ENCODE assay signal across 22 mouse cellular contexts in genomic region chr7:76462361-76463001, GRCm38 (mm10).
A peak's percentile ranks its signal among the peaks of the same experiment; 100 is the strongest.
DNase-seq lines count a peak whose midpoint lies in the region; ATAC-seq and TF ChIP-seq lines count a peak whose summit lies in the region.
"Had no signal": no experiment of that assay in that cellular context is flagged by ENCODE, and none has a peak within 500 bp of the region (broad histone marks: within the 10 kb centered on the region; RNA-seq: fewer than 3 reads in every experiment).

No protein-coding gene starts in this region.

- TF ChIP-seq CTCF in forebrain, postnatal 0 days (IDR thresholded peaks at IDR 0.05; ENCODE audit: low read depth): no peak

- H3K36me3 ChIP-seq in hindbrain, embryonic 14.5 days (replicated peaks; ENCODE audit: control insufficient read depth, insufficient read depth): no peaks in the 10 kb centered on the region
- H3K36me3 ChIP-seq in hindbrain, embryonic 16.5 days (ENCODE audit: control insufficient read depth, insufficient read depth, low read length): no peaks in the 10 kb centered on the region
- no peaks in the 10 kb centered on the region for H3K36me3 ChIP-seq in forebrain, postnatal 0 days (ENCODE audit: insufficient read depth)
- H3K36me3 ChIP-seq: G1E; hindbrain, embryonic 13.5 days; limb, embryonic 15.5 days; midbrain, embryonic 12.5 days had no signal

- no peak overlapping the region for H3K4me3 ChIP-seq in hindbrain, embryonic 14.5 days (replicated peaks; ENCODE audit: low read length)
- H3K4me3 ChIP-seq in hindbrain, embryonic 16.5 days (ENCODE audit: low read length): no peak overlapping the region
- no peak overlapping the region for H3K4me3 ChIP-seq in forebrain, postnatal 0 days (ENCODE audit: low read depth, low read length)
- H3K4me3 ChIP-seq: erythroblast, embryonic 14.5 days; hindbrain, embryonic 13.5 days; limb, embryonic 15.5 days; midbrain, embryonic 12.5 days had no signal

- WGBS in hindbrain, embryonic 14.5 days: 35% methylated on average over 5 of the region's 5 CpGs
- 35% methylated on average over 5 of the region's 5 CpGs for WGBS in hindbrain, embryonic 16.5 days
- WGBS in forebrain, postnatal 0 days: 33% methylated on average over 5 of the region's 5 CpGs

- no peak for ATAC-seq in hindbrain, embryonic 14.5 days (ENCODE audit: low FRiP score)
- ATAC-seq in hindbrain, embryonic 16.5 days: no peak
- peak; percentile 91; the same call in 1 of the 2 replicates for ATAC-seq in forebrain, postnatal 0 days
- ATAC-seq: intestine, postnatal 0 days had no signal

- no peaks in the 10 kb centered on the region for H3K9me3 ChIP-seq in hindbrain, embryonic 14.5 days (ENCODE audit: control insufficient read depth, low read length)
- no peaks in the 10 kb centered on the region for H3K9me3 ChIP-seq in hindbrain, embryonic 16.5 days (ENCODE audit: control insufficient read depth, low read length)
- H3K9me3 ChIP-seq in forebrain, postnatal 0 days (ENCODE audit: low read length): no peaks in the 10 kb centered on the region
- H3K9me3 ChIP-seq: G1E; hindbrain, embryonic 13.5 days; limb, embryonic 15.5 days; midbrain, embryonic 12.5 days had no signal

- H3K27ac ChIP-seq in hindbrain, embryonic 14.5 days: no peak overlapping the region
- H3K27ac ChIP-seq in hindbrain, embryonic 16.5 days (ENCODE audit: low read depth, low read length): no peak overlapping the region
- H3K27ac ChIP-seq in forebrain, postnatal 0 days (ENCODE audit: low read depth, low read length): peak overlapping the region; percentile 45; the same call in 1 of the 2 replicates
- H3K27ac ChIP-seq: hindbrain, embryonic 13.5 days; limb, embryonic 15.5 days; midbrain, embryonic 12.5 days; stomach, postnatal 0 days had no signal

- no peaks in the 10 kb centered on the region for H3K27me3 ChIP-seq in hindbrain, embryonic 14.5 days (ENCODE audit: control insufficient read depth, insufficient read depth, low read length)
- no peaks in the 10 kb centered on the region for H3K27me3 ChIP-seq in hindbrain, embryonic 16.5 days (replicated peaks; ENCODE audit: control insufficient read depth, insufficient read depth, low read length)
- no peaks in the 10 kb centered on the region for H3K27me3 ChIP-seq in forebrain, postnatal 0 days (ENCODE audit: insufficient read depth, low read length)
- H3K27me3 ChIP-seq: hindbrain, embryonic 13.5 days; limb, embryonic 15.5 days; midbrain, embryonic 12.5 days had no signal

- H3K9ac ChIP-seq in hindbrain, embryonic 14.5 days: no peak overlapping the region
- no peak overlapping the region for H3K9ac ChIP-seq in hindbrain, embryonic 16.5 days (ENCODE audit: low read depth, low read length)
- H3K9ac ChIP-seq in forebrain, postnatal 0 days: no peak overlapping the region
- H3K9ac ChIP-seq: hindbrain, embryonic 13.5 days; limb, embryonic 15.5 days; midbrain, embryonic 12.5 days had no signal

- H3K4me1 ChIP-seq in hindbrain, embryonic 14.5 days (replicated peaks; ENCODE audit: control insufficient read depth, insufficient read depth, low read length): peaks cover 6% of the 10 kb centered on the region; the same call in 1 of the 2 replicates
- H3K4me1 ChIP-seq in hindbrain, embryonic 16.5 days (ENCODE audit: control insufficient read depth, insufficient read depth, low read depth, low read length): no peaks in the 10 kb centered on the region
- H3K4me1 ChIP-seq in forebrain, postnatal 0 days (ENCODE audit: insufficient read depth): no peaks in the 10 kb centered on the region
- H3K4me1 ChIP-seq: limb, embryonic 15.5 days had no signal

- H3K4me2 ChIP-seq in hindbrain, embryonic 14.5 days (replicated peaks): no peak overlapping the region
- no peak overlapping the region for H3K4me2 ChIP-seq in hindbrain, embryonic 16.5 days (ENCODE audit: low read length)
- no peak overlapping the region for H3K4me2 ChIP-seq in forebrain, postnatal 0 days (ENCODE audit: low read depth)
- H3K4me2 ChIP-seq: hindbrain, embryonic 13.5 days; limb, embryonic 15.5 days; midbrain, embryonic 12.5 days had no signal

- DNase-seq in hindbrain, embryonic 14.5 days (ENCODE audit: low spot score): peak; percentile 25
- DNase-seq in spleen, postnatal 36 days (ENCODE audit: low spot score in 2 of 2): peak; percentile 78 to 82
- DNase-seq in spleen, postnatal 14 days (ENCODE audit: low spot score in 2 of 2): no peak
- no peak for DNase-seq in forebrain, postnatal 0 days
- DNase-seq in kidney, postnatal 25 days: no peak
- no peak for DNase-seq in frontal cortex, postnatal 25 days (ENCODE audit: low spot score in 2 of 2)
- DNase-seq: cerebellum, postnatal 25 days; heart, adult 18-20 months; kidney, postnatal 10 days; layer of hippocampus, adult 9-11 months; lung, adult 18-20 months; lung, postnatal 4 days; retina, postnatal 1 day; thymus, postnatal 14 days had no signal

Comparison
In these comparisons a context has a peak if more than half of its experiments do, and no peak if none do; other contexts are left out.
1. DNase-seq: peak in hindbrain, embryonic 14.5 days (single experiment) and spleen, postnatal 36 days (2 of 2); none in spleen, postnatal 14 days (0 of 2), forebrain, postnatal 0 days (single experiment), kidney, postnatal 25 days (0 of 2) and frontal cortex, postnatal 25 days (0 of 2).